Comparison of ENCODE assay signal across 8 mouse cellular contexts in the genomic region with DNA sequence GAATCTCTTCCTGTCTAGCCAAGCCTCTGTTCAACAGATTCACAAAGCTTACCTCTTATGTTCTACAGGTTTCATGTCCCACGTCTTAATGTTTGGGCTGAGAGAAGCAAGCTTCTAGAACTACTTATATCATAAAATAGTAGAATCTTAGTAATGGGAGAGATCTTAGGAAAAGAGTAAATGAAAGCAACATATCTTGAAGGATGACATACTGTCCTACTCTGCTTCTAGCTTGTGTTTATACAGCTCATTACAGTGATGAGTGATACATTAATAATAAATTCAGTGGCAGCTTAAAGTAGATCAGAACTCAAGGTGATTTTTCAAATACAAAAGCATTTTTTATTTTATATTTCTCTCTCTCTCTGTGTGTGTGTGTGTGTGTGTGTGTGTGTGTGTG. TPM values are rescaled to one million over a fixed set of nuclear protein-coding genes. Genes with fewer than 3 reads are reported as not detected.
DNase-seq lines count a peak whose midpoint lies in the region; ATAC-seq and TF ChIP-seq lines count a peak whose summit lies in the region.

A gene (minus strand): TSS at position 101 of the 400 bp plus-strand sequence.

- WGBS in heart, embryonic 12.5 days, result 82% methylated on average over 1 of the region's 1 CpGs

- no peak within 1 kb of the TSS for H3K27ac ChIP-seq in left cerebral cortex, adult 2 months
- H3K27ac ChIP-seq in bone marrow macrophage, adult 2 months (ENCODE audit: insufficient read depth, low read depth, low read length), result no peak within 1 kb of the TSS
- no peak within 1 kb of the TSS for H3K27ac ChIP-seq in heart, embryonic 12.5 days (ENCODE audit: poor library complexity, severe bottlenecking)

- peaks cover 4% of the 10 kb centered on the region for H3K79me2 ChIP-seq in myocyte (ENCODE audit: control insufficient read depth, insufficient read depth)

- no peak within 1 kb of the TSS for H3K4me2 ChIP-seq in heart, embryonic 12.5 days
- no peak within 1 kb of the TSS for H3K4me2 ChIP-seq in myocyte (ENCODE audit: low read depth)

- H3K36me3 ChIP-seq in heart, embryonic 12.5 days, result no peaks in the 10 kb centered on the region
- H3K36me3 ChIP-seq in myocyte (ENCODE audit: control insufficient read depth, insufficient read depth), result no peaks in the 10 kb centered on the region

- intact Hi-C loops in left cerebral cortex, adult 2 months (cut with DNase I), result no loop called here

- no peak within 1 kb of the TSS for H3K4me3 ChIP-seq in left cerebral cortex, adult 2 months
- H3K4me3 ChIP-seq in bone marrow macrophage, adult 2 months (ENCODE audit: insufficient read depth, low read length), result no peak within 1 kb of the TSS
- H3K4me3 ChIP-seq in heart, embryonic 12.5 days, result no peak within 1 kb of the TSS
- no peak within 1 kb of the TSS for H3K4me3 ChIP-seq in myocyte

- no peak for TF ChIP-seq POLR2A in bone marrow macrophage, adult 2 months (IDR thresholded peaks at IDR 0.05; ENCODE audit: borderline replicate concordance, low read depth, low read length)
- TF ChIP-seq POLR2A in myocyte (IDR thresholded peaks at IDR 0.05; ENCODE audit: insufficient read length, low read depth), result no peak

- no peak for DNase-seq in left cerebral cortex, adult 2 months (ENCODE audit: extremely low spot score in 1 of 2, low spot score in 2 of 2)
- no peak for DNase-seq in left cerebral cortex, adult 9 months (ENCODE audit: low spot score in 2 of 2)
- DNase-seq in left cerebral cortex, adult 8-10 months (ENCODE audit: low spot score in 2 of 2), result no peak
- DNase-seq in right cerebral cortex, postnatal 36 days (ENCODE audit: low spot score in 2 of 2), result no peak
- DNase-seq in urinary bladder, adult 18-20 months (ENCODE audit: low spot score in 2 of 2), result no peak

- H3ac ChIP-seq in myocyte (ENCODE audit: control insufficient read depth, insufficient read length), result no peak within 1 kb of the TSS

- H3K4me1 ChIP-seq in bone marrow macrophage, adult 2 months (ENCODE audit: control insufficient read depth, insufficient read depth, low read length), result peaks cover 21% of the 10 kb centered on the region
- peaks cover 7% of the 10 kb centered on the region for H3K4me1 ChIP-seq in heart, embryonic 12.5 days (replicated peaks)

- TF ChIP-seq CTCF in left cerebral cortex, adult 2 months (IDR thresholded peaks at IDR 0.05), result no peak
- no peak for TF ChIP-seq CTCF in bone marrow macrophage, adult 2 months (IDR thresholded peaks at IDR 0.05; ENCODE audit: low read depth, low read length)

- H3K9ac ChIP-seq in heart, embryonic 12.5 days, result no peak within 1 kb of the TSS

- no peak for ATAC-seq in heart, embryonic 12.5 days (ENCODE audit: insufficient number of reproducible peaks, low FRiP score)

- no peaks in the 10 kb centered on the region for H3K27me3 ChIP-seq in heart, embryonic 12.5 days (replicated peaks)
- H3K27me3 ChIP-seq in myocyte (ENCODE audit: control insufficient read depth, insufficient read depth, insufficient read length), result no peaks in the 10 kb centered on the region

- H3K9me3 ChIP-seq in heart, embryonic 12.5 days (replicated peaks), result no peaks in the 10 kb centered on the region

TF ChIP-seq in myocyte, 11 proteins besides CTCF, POLR2A, EP300 and RAD21:
- TF ChIP-seq REST (IDR thresholded peaks at IDR 0.05; ENCODE audit: insufficient read depth, insufficient read length), result no peak
- TF ChIP-seq USF1 (IDR thresholded peaks at IDR 0.05; ENCODE audit: low read depth), result no peak
- TF ChIP-seq SRF (IDR thresholded peaks at IDR 0.05; ENCODE audit: control insufficient read depth, insufficient read length, low read depth), result no peak
- no peak for TF ChIP-seq TCF3 (IDR thresholded peaks at IDR 0.05; ENCODE audit: insufficient read length, low read depth)
- TF ChIP-seq MYOG (IDR thresholded peaks at IDR 0.05; ENCODE audit: control insufficient read depth in 1 of 3, insufficient read depth in 1 of 3, insufficient read length in 2 of 3, low read depth in 2 of 3), result no peak
- no peak for TF ChIP-seq MAX (IDR thresholded peaks at IDR 0.05; ENCODE audit: low read depth)

RNA-seq across cellular contexts. Expression of the gene that starts here (rescaled TPM):
- total RNA-seq in left cerebral cortex, adult 2 months (2021), result 10 to 100 TPM; 32.7 to 37.0 TPM
- polyA plus RNA-seq in bone marrow macrophage, adult 2 months (2012; ENCODE audit: insufficient read depth, insufficient read length, missing spikeins), result 113 and 114 TPM in 2 replicates
- polyA plus RNA-seq in heart, embryonic 12.5 days (2016; fragmentation: Nextera tagmentation; extraction: Ambion mirVana), result 12.8 and 12.9 TPM in 2 replicates
- 10 to 100 TPM; 38.4 to 44.7 (median 40.0) TPM for total RNA-seq in left cerebral cortex, adult 8-10 months (2022)
- polyA plus RNA-seq in myocyte (2012; fragmentation: generic; extraction: Trizol), result 27.7 TPM
